Mouse (Mus musculus) layer of hippocampus, adult 2 months (tissue): ENCODE results near the gene Slc5a3. TPM values are rescaled to one million over a fixed set of nuclear protein-coding genes. Genes with fewer than 3 reads are reported as not detected.
"Not testable (repeated sequence)": the region's sequence is repeated elsewhere in the genome, so short reads cannot be mapped to it uniquely, and the experiment has no call there.

Source experiments
- DNase-seq, 2 experiments: peaks; one replicate each; pipeline ENCODE4 v3.0.0; 2022; ENCODE audit warnings: low spot score in 2 of 2
- H3K27ac ChIP-seq: fragments of 200-600 bp; 2 replicates; pipeline ENCODE4 v1.8.1; 2022
- H3K4me3 ChIP-seq: fragments of 200-600 bp; 2 replicates; pipeline ENCODE4 v1.8.1; 2022; ENCODE audit warnings: mild to moderate bottlenecking
- CTCF ChIP-seq: fragments of 200-600 bp; conservative IDR thresholded peaks from 2 replicates; pipeline ENCODE4 v1.8.1; 2022; ENCODE audit warnings: antibody characterized with exemption, mild to moderate bottlenecking, moderate library complexity
- total RNA-seq, 2 experiments: library from RNA; stranded (reverse); gene quantifications; 2 replicates each; pipeline ENCODE4 v1.2.3; 2021

Slc5a3 gene
- total RNA-seq, 2 experiments from 2014 or later: 31.1 to 33.7 TPM

GRCm38 (mm10) chr16:92083771-92084453 lies 25.8 kb downstream of the Slc5a3 start:
- H3K4me3 ChIP-seq: no peak overlapping the region
- H3K27ac ChIP-seq: no peak overlapping the region
- TF ChIP-seq CTCF: no peak
- DNase-seq: no peak

- DNase-seq: no peak
- Histone ChIP-seq H3K4me3 (no peak overlapping the region), H3K27ac (no peak overlapping the region)
- no peak for TF ChIP-seq CTCF
These were observed 31.1 kb downstream of the Slc5a3 start for GRCm38 (mm10) chr16:92089225-92089624.

- no peak for TF ChIP-seq CTCF
- no peak for DNase-seq
- Histone ChIP-seq H3K27ac (peak overlapping the region; percentile 48), H3K4me3 (no peak overlapping the region)
These were observed 33.8 kb downstream of the Slc5a3 start for GRCm38 (mm10) chr16:92091876-92092275.

GRCm38 (mm10) chr16:92098351-92099051 lies 40.4 kb downstream of the Slc5a3 start:
- no peak overlapping the region for H3K4me3 ChIP-seq
- DNase-seq: no peak
- TF ChIP-seq CTCF: no peak
- H3K27ac ChIP-seq: no peak overlapping the region

GRCm38 (mm10) chr16:92099598-92099997 lies 41.5 kb downstream of the Slc5a3 start:
- Histone ChIP-seq H3K4me3 (no peak overlapping the region), H3K27ac (peak overlapping the region; percentile 57; the same call in 1 of the 2 replicates)
- no peak for TF ChIP-seq CTCF
- DNase-seq: no peak

- no peak overlapping the region for H3K4me3 ChIP-seq
- peak overlapping the region; percentile 57; the same call in 1 of the 2 replicates for H3K27ac ChIP-seq
- peak in 1 of 2 experiments; percentile 67 for DNase-seq
- TF ChIP-seq CTCF: no peak
These were observed 42.0 kb downstream of the Slc5a3 start for GRCm38 (mm10) chr16:92100111-92100510.

- Histone ChIP-seq H3K27ac (peak overlapping the region; percentile 63), H3K4me3 (no peak overlapping the region)
- TF ChIP-seq CTCF: no peak
- DNase-seq: no peak
These were observed 44.0 kb downstream of the Slc5a3 start for GRCm38 (mm10) chr16:92102115-92102514.

- not testable (repeated sequence) for H3K4me3 ChIP-seq, DNase-seq
These were observed 44.8 kb downstream of the Slc5a3 start for GRCm38 (mm10) chr16:92102931-92103330.

GRCm38 (mm10) chr16:92103572-92104331 lies 45.6 kb downstream of the Slc5a3 start:
- peak; percentile 52 for TF ChIP-seq CTCF
- DNase-seq: no peak
- Histone ChIP-seq H3K4me3 (no peak overlapping the region), H3K27ac (peak overlapping the region; percentile 80)

More at GRCm38 (mm10) chr16:92102931-92103330, 44.8 kb downstream of the Slc5a3 start:
- H3K27ac ChIP-seq: peak overlapping the region; percentile 63; the same call in 1 of the 2 replicates

GRCm38 (mm10) chr16:92104332-92104590 lies 46.1 kb downstream of the Slc5a3 start:
- H3K27ac ChIP-seq: peak overlapping the region; percentile 80
- DNase-seq: no peak
- TF ChIP-seq CTCF: no peak
- no peak overlapping the region for H3K4me3 ChIP-seq

GRCm38 (mm10) chr16:92104951-92105350 lies 46.8 kb downstream of the Slc5a3 start:
- DNase-seq: no peak
- peak overlapping the region; percentile 80 for H3K27ac ChIP-seq
- TF ChIP-seq CTCF: no peak
- no peak overlapping the region for H3K4me3 ChIP-seq

- no peak for TF ChIP-seq CTCF
- Histone ChIP-seq H3K27ac (peak overlapping the region; percentile 80; the same call in 1 of the 2 replicates), H3K4me3 (no peak overlapping the region)
- no peak for DNase-seq
These were observed 47.5 kb downstream of the Slc5a3 start for GRCm38 (mm10) chr16:92105631-92106030.

GRCm38 (mm10) chr16:92107346-92107745 lies 49.2 kb downstream of the Slc5a3 start:
- no peak overlapping the region for H3K27ac ChIP-seq
- no peak for TF ChIP-seq CTCF
- H3K4me3 ChIP-seq: no peak overlapping the region
- no peak for DNase-seq
